Mouse (Mus musculus) heart, postnatal 4 days (tissue): ENCODE data around the gene Ncoa7. TPM values are rescaled to one million over a fixed set of nuclear protein-coding genes. Genes with fewer than 3 reads are reported as not detected.
A peak's percentile ranks its signal among the peaks of the same experiment; 100 is the strongest.

Experiments used
- DNase-seq: peaks from one replicate; pipeline ENCODE4 v3.0.0; 2021
- total RNA-seq, 2 experiments: library from RNA; stranded (reverse); gene quantifications; 2 replicates each; pipeline ENCODE4 v1.2.3; 2021

The Ncoa7 gene
- total RNA-seq, result 1 to 10 TPM; 9.2 TPM

GRCm38 (mm10) chr10:30802681-30803586, at the start of gene Ncoa7:
TSS of gene Ncoa7 (minus strand) at chr10:30803326.
- DNase-seq, result peak; percentile 79

- no peak for DNase-seq
These were observed 42.1 kb upstream of the Ncoa7 start for GRCm38 (mm10) chr10:30845101-30845825.

GRCm38 (mm10) chr10:30844191-30845010, 41.3 kb upstream of the Ncoa7 start:
- DNase-seq, result peak; percentile 54

DNA sequence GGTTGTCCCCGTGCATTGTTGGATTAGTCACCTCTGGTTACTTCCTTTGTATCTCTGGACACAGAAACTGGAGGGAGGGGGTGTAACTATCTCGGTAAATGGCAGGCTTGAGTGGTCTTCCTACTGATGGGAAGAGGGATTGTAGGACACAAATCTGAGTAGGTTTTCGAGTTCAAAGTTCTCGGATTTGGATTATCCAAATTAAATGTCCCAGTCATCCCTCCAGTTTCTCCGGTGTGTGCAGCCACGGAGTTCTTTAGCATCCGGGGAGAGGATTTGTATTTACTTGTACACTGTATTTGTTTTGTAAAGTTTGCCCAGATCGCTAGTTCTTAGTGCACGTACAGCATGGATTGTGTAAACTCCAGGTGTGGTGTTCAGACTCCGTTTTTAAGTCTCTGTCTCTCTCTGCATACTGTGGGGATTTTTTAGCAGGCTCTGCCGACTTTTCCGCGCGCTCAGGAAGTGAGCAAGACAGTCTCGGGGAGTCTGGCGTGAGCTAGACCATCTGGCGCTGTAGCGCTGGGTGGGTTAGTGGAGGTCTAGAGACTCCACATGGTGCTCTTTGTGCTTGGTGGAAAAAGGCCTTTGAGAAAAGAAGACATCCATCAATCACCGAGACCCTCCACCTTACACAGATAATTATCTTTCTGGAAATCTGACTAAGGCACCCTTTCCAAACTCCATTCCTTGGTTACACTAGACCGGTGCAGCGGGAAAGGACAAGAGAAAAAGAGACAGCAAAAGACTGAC, 40.5 kb upstream of the Ncoa7 start:
- peak; percentile 57 for DNase-seq

GRCm38 (mm10) chr10:30842643-30843437, 39.7 kb upstream of the Ncoa7 start, which contains the start of gene Hey2:
TSS of gene Hey2 (minus strand) at chr10:30842801.
- peak; percentile 99 for DNase-seq

DNA sequence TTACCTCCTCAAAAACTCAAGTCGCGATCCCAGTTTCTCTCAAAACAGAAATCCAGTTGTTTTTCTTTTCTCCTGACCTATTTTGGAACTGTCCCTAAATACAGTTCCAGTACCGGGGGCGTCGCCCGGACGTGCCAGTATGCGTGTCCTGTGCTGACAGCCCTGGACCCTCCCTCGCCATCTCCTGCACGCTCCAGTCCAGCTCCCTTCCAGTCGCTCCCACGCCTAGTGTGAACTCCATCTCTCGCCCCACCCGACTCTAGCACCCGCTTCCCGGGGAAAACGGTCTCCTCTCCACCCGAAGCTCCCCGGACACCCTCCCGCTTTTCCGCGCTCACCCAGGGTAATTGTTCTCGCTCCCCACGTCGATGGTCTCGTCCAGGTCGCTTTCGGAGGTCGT, 39.1 kb upstream of the Ncoa7 start:
- DNase-seq, result no peak

DNA sequence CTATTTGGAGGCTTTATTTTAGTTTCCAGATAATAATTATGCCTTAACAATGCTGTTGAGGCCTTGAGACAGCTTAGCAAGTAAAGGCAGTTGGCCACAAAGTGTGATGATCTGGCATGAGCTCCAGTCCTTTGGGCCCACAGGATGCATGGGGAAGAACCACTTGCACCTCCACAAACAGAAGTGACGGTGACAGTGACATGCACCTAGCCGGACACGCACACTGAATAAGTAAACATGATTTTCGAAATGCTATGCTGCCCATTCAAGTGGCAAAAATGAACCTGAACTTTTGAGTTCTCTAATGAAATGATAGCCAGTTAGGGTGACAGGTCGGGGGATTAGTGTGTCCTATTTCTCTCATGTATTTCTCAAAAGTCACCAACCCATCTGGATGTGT, 37.7 kb upstream of the Ncoa7 start:
- DNase-seq, result no peak

GRCm38 (mm10) chr10:30838188-30838587, 35.1 kb upstream of the Ncoa7 start:
- peak; percentile 22 for DNase-seq

GRCm38 (mm10) chr10:30825049-30825448, 21.9 kb upstream of the Ncoa7 start:
- DNase-seq, result no peak

DNA sequence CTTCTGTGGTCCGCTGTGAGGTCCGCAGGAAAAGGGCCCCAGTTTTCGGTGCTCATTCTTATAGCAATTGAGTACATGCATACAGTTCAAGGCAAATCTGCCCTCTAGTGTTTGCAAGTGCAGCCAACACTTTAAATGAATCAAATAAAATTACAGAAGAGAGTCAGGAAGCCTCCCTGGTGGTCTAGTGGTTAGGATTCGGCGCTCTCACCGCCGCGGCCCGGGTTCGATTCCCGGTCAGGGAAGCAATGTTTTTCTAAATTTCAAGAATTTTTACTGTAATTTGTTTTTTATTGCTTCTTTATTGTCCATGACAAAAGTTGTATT, 7.8 kb upstream of the Ncoa7 start:
- peak; percentile 80 for DNase-seq

GRCm38 (mm10) chr10:30810247-30810966, 7.3 kb upstream of the Ncoa7 start:
- no peak for DNase-seq

GRCm38 (mm10) chr10:30803587-30804253, 594 bp upstream of the Ncoa7 start:
- no peak for DNase-seq

GRCm38 (mm10) chr10:30802033-30802432, 1.1 kb downstream of the Ncoa7 start:
- no peak for DNase-seq

DNA sequence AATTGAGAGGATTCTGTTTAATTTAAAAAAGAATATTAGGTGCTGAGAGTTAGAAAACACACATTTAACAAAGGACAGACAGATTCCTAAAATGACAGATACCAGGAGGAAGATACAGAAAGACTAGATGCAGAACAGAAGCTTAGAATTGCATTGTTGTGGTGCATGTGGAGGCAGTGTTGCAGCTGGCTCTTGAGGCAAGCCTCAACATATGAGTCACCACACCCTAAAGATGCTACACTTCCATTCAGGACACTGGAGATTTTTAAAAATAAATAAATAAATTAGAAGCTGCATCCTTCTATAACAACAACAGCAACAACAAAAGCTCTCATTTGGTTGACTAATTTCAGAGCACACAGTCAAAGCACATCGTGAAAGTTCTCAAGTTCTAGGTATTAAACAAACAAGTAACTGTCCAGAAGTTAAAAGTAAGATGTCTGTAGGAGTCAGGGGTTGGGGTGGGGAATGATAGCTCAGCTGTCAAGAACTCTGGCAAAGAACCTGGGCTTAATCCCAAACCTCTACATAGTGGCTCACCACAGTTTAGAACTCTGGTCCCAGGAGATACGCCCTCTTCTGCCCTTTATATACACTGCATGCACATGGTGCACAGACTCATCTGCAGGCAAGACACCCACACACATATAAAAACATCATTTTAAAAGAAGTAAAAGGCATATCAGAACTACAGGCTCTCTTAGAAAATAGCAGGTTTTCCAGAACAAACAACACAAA, 3.2 kb downstream of the Ncoa7 start:
- DNase-seq, result no peak

GRCm38 (mm10) chr10:30796469-30797261, 6.5 kb downstream of the Ncoa7 start:
- no peak for DNase-seq

- DNase-seq, result no peak
These were observed 12.1 kb downstream of the Ncoa7 start for GRCm38 (mm10) chr10:30791016-30791415.

DNA sequence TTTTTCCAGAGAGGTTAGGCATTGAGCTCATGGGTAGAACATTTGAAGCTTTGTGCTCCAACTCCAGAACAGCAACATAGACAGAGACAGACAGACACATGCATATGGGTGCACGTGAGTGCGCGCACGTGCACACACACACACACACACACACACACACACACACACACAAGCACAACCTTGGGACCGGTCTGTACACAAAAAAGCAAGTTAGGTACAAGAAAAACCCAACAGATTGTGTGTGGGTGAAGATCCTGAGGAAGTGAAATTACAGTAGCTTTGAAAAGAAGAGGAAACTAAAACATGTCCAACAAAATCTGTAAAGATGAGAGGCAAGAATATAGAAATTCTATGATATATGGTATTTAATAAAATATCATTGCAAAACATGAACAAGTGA, 13.6 kb downstream of the Ncoa7 start:
- no peak for DNase-seq

- no peak for DNase-seq
These were observed 14.8 kb downstream of the Ncoa7 start for GRCm38 (mm10) chr10:30788340-30788721.
